Mouse (Mus musculus): ENCODE measurements at regions not wholly inside any gene's neighbourhood (a gene's known extent, or its start where the extent isn't known, plus 50 kb on each side); places are given as distances from the start of the nearest gene placed in this dataset.
A peak's percentile ranks its signal among the peaks of the same experiment; 100 is the strongest.

DNA sequence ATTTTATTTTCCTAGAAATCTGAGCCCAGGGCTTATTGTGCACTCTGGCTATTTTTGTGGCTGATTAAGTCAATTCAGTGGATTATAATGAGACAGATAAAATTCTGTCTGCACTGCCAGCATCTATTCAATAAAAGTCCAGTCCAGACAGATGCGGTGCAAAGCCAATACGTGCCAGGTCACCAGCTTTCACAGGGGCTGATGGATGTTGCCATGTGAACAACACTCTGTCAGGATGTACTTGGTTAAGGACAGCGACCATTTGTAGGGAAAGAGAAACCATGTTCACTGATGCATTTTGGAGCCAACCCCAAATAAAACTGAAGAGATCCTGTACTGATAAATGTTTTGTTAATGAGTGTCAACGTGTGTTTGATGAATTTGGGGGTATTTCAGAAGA is 285.0 kb upstream of the Gnpda2 start:
- DNase-seq (ENCODE audit: inconsistent age in 2 of 2, low spot score in 1 of 2) = no peak

DNA sequence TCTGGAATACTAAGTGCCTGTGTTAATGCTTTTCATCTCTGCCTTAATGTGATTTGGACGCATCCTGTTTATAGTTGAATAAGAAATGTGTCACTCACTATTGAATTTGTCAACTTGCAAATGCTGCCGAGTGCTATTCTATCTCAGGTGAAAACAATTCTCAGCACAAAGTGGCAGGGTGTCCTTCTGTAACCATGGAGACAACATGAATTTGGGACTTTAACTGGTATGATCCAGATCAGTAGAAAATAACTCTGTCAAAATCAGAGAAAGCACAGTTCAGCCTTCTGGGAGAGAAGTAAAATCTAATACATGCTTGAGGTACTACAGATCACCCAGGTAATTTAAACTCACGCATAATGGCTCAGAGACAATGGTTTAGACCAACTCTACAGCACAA is 270.9 kb upstream of the Gnpda2 start:
- no peak for DNase-seq (ENCODE audit: inconsistent age in 2 of 2, low spot score in 1 of 2)

DNA sequence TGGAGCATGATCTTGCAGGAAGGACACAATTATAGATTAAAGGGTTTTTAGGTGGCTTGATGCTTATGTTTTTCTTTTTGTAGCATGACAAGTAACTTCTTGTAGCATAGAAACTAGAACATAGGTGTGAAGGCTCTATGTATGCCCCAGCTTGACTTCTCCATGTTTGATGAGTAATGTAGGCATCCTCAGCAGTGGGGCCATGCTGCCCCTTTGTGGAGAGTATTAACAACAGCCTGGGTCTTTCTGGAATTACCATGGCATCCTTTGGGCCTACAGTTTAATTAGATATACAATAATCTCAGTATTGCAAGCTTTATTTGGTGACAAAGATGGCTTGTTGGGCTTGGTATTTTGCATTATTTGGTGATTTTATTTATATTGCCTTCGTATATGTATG is 252.7 kb upstream of the Gnpda2 start:
- peak in 1 of 2 experiments; percentile 34 for DNase-seq (ENCODE audit: inconsistent age in 2 of 2, low spot score in 1 of 2)

DNA sequence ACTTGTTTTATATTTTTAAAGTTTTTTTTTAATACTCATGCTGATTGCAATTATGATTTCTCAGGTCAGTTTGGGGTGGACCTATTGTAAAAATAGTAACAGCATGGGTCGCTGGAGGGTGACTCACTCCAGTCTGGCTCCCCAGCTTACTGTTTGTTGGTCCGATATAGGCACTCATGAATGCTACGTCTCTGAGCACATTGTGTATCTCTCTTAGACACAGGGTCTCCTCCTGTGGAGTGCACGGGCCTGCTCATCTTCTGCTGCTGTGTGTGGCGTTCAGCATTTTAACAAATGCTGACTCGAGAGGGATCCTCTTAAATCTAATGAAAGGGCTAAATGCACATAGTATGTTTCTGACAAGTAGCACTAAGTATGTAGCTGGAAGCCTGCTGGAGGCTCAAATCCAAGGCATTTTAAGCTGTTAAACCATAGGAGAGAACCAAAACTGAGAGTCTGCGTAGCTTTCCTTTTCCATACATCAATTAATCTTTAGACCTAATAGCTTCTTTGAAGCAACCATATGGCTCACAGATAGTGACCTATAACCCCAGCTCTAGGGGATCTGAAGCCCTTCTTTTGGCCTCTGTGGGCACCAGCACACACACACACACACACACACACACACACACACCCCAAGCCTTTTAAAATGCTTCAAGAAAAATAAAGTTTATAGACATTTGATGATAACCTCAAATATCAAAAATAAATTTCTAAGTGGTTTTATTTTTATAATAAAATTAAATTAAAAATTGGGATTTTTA is 246.0 kb upstream of the Gnpda2 start:
- DNase-seq (ENCODE audit: inconsistent age in 2 of 2, low spot score in 1 of 2) = no peak

DNA sequence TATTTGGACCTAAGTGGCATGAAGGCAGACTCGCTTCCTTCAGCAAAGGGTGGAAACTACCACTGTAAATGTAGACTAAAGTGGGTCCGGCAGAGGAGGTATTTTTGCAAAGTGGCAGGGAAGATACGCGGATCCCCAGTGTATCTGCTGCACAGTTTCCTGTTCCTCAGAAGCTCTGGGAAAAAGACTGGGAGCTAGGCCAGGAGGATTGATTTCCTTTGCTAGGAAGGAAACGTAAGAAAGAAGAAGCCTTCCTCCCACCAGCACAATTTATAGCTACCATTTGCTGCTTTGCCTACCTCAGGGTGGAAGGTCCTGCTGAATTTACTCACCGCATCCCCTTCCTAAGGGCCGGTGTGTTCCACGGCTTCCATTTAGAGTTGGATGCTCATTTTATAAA is 244.2 kb upstream of the Gnpda2 start:
- DNase-seq (ENCODE audit: inconsistent age in 2 of 2, low spot score in 1 of 2) = no peak

DNA sequence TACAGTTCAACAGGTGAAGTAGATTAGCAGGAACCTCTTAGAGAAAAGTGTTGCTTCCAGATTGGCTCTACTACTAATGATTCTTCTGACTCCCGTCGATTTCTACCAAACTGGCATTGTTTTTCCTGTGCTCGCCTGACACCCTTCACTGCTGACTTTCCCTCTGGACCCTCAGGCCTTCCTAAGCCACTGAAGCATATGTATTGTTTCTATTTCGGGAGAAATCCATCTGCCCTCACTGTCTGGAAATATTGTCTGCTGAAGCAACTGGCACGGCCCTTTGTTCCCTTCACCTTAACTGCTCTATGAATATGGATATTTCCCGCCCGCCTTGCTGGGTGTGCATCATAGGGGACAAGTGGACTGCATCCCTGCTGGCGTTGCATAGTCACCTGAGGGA is 243.0 kb upstream of the Gnpda2 start:
- DNase-seq (ENCODE audit: inconsistent age in 2 of 2, low spot score in 1 of 2) = no peak

DNA sequence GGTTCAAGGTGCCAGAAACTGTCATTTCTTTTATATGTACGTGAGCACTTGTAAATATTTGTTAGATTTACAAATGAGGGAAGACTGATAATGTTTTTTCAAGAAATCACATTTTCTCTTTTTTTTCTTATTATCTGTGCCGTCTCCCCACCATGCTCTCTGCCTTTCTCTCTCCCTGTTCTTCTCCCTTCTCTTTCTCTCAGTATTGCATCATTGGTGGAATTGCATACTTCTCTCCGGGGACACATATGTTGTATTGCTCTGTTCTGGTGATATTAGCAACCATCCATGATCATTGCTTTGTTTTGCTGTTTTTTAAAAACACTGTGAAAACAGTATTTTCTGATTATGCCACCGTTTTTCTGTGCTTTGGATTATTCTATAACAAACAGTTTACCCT is 225.6 kb upstream of the Gnpda2 start:
- no peak for DNase-seq (ENCODE audit: inconsistent age in 2 of 2, low spot score in 1 of 2)

DNA sequence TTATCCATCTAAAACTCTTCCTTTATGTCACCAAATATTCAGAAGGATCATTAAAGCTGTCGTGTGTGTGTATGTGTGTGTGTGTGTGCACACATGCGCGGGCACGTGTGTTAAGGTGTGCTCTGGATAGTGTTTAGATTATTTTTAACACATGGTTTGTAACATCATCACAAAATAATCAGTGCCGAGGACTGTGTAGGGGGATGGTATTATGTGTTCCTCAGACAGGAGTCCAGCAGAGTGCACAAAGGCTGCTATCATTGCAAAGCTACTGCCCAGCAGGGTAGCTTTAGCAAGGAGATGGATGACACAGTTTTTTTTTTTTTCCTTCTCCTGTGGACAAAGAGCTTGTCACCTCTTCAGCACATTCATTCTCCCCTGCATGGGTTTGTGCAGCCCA is 224.9 kb upstream of the Gnpda2 start:
- DNase-seq (ENCODE audit: inconsistent age in 2 of 2, low spot score in 1 of 2) = no peak

DNA sequence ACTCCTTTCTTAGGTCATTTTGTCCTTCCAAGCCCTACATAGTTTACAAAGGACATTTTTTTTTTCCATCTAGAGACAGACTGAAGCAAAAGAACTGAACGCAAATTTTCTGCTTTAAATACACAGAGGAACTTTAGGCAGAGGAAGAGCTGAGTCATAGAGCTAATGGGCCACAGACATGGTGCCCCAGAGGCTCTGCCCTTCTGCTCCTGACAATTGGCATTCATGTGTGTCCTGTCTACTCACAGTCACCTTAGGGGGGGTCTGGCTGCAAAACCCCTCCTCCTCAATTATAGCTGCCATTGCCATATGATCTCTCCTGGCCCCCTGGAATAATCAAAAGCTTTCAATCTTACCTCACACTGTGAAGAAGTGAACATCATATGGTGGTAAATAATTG is 223.2 kb upstream of the Gnpda2 start:
- DNase-seq (ENCODE audit: inconsistent age in 2 of 2, low spot score in 1 of 2) = no peak

DNA sequence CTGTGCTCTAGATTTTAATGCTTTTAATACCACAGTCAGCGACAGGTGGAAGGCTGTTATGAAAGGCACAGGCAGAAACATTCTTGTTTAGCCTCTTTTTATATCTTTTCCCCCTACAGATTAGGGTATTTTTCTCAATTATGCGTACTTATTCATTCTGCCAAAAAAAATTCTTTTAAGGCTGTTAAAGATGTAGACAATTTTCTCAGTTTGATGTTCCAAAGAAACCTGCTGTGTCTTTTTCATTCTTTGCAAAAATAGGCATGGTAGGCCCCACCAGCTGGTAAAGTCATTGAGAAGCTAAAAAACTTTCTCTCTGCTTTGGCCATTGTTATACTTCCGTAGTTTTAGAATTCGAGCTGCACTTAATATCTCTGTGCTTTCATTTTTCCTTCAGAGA is 210.5 kb upstream of the Gnpda2 start:
- DNase-seq (ENCODE audit: inconsistent age in 2 of 2, low spot score in 1 of 2) = no peak

DNA sequence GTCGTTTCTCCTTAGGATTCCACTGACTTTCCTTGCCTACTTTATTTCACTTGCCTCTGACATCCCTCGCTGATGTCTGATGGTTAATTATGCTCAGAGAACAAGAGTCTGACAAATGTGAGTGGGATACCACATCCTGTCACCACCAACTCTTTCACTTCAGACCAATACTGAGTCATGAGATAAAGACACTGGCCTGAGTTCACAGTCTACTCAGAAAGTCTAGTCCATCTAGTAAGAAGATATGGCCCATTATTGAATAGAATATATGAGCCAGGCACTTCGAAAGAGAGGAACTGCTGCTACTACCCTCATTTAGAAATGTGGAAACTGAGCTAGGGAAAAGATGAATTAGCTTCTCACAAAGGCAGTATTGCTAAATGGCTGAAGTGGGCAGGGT is 210.0 kb upstream of the Gnpda2 start:
- no peak for DNase-seq (ENCODE audit: inconsistent age in 2 of 2, low spot score in 1 of 2)

DNA sequence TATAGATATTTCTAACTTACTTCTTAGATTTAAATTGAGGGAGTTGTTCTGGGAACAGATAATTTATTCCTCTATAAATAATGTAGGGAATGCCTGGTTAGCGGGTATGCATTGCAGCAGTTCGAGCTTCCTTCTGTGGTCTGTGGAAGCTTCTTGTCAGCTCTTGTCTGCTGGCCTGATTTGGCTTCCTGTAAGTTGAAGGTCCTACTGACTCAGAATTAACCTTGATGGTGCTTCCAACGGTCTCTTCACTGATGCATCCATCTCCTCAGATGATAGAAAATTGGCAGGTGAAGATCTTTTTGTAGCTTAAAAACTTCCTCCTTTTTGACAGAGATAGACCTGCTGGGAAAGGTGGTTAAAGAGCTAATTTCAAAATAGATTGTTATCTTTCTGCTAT is 203.2 kb upstream of the Gnpda2 start:
- peak; percentile 14 to 82 for DNase-seq (ENCODE audit: inconsistent age in 2 of 2, low spot score in 1 of 2)

DNA sequence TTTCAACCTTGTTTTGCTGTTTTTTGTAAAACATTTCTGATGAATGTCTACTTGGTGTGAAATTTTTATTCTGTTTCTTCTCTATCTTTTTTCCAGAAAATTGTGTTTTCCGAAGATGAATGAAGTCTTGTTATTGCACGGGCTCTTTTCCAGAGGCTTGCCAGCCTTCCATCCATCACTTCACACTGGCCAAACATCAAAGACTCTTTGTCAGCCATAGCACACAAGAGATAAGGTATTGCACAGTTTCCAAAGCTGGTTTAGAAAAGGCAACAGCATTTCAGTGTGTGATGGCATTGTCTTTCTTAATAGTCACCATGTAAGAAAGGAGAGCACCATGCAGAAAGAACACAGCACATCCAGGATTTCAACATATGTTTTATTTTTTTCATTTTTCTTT is 202.5 kb upstream of the Gnpda2 start:
- DNase-seq (ENCODE audit: inconsistent age in 2 of 2, low spot score in 1 of 2) = peak; percentile 49 to 87

DNA sequence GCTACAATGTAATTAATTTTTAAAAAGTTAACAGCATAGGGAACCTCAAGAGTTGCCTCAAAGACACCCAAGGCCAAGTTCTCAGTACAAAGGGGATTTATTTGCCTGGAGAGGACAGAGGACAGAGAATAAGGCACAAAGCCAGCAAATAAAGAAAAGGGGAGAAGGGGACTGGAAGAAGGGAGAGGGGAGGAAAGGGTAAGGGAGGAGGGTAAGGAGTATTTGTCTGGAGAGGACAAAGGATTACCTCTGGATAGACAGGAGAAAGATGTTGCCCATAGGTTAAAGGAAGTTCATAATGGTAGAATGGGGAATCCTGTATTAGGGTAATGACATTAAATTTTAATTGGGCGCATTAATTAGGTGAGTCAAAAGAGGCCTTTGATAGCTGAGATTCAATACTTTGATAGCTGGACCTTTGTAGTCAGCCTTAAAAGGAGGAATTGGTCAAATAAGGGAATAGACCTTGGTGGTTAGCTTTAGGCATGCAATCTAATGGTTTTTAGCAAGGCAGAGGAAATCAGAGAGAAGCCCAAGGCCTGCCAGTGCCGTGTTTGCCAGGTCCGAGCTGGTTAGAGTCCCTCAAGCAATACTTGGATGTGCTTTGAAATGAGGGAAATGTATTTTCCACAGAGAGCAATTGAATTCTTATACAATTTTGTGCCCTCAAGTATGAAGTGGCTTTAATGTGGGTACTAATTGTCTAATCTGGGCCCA is 164.8 kb upstream of the Gnpda2 start:
- peak in 1 of 2 experiments; percentile 70 for DNase-seq (ENCODE audit: inconsistent age in 2 of 2, low spot score in 1 of 2)

DNA sequence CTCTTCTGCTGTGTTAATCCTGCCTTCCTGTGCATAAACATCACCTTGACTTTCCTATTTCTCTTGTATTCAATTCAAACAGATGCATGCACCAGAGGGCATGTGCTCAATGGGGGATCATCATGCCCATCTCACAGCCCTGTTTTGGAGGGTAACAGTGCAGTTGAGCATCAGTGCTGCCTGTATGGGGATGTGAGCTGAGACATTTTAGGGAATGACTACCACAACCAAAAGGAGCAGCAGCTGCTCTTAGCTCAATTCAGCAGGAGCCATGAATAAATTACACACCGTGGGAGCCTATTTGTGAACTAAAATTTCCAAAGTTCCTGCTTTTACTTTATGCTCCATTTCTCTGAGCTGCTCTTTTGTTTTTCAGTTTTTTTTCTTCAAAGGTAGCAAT is 164.2 kb upstream of the Gnpda2 start:
- DNase-seq (ENCODE audit: inconsistent age in 2 of 2, low spot score in 1 of 2) = no peak

DNA sequence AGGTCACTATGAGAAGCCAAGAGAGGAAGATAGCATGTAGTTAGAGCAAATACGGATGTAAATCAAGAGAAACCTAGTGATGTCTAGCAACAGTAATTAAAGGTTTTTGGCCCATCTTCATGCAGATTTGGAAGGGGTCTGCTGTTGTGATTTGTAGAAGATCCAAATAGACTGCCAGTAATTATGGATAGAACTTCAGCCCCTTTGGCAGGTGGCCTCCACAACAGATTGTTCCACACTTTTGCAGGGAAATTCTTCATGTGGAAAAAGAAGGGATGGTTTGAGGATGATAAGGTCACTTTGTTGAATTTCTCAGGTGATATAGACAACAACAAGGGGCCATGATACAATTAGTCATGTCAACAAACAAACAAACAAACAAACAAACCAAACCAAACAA is 148.4 kb upstream of the Gnpda2 start:
- no peak for DNase-seq (ENCODE audit: inconsistent age in 2 of 2, low spot score in 1 of 2)

DNA sequence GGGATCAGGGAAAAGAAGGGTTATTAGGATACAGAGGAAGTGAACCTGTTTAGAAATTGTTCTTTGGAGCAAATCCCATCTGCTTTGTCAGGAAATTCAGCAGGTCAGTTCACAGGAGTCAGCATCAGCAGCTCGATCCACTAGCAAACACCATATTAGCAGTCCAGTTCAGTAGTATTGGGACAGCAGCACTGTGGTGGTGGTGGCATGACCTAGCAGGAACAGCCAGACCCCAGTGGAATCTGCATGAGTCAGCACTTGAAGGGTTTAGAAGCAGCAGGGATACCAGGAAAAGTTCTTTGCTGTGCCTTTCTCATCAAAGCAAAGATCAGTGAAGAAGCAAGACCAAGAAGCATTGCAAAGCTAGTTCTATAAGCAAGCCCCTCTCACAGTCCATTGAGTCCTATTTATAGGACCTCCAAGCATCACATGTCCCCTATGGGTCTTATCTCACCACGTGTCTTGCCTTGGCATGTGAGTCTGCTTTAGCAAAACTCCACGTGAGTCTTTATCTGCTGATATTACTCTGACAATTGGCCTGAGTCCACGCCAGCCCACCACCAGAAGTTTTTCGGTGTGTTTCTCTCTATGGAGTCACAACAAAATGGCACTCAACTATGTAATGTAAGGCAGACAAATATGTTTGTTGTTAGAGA is 129.3 kb upstream of the Gnpda2 start:
- DNase-seq (ENCODE audit: inconsistent age in 2 of 2, low spot score in 1 of 2) = no peak

DNA sequence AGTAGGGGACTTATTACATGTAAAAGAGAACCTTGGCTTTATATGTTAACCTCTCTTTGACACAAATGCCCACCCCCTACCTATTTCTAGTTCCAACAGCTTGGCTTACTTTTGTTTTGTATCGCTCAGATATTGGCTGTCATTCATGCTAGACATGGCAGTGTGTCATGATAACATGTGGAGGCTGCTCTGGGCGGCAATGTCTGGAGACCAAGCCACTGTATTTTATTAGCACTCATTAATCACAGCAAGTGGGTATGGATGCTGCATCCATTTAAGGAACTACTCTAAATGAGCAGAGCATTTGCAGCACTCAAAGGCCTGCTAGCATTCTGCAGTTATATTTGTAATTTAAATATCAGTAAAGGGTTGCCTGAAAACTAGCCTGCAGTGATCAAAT is 123.9 kb upstream of the Gnpda2 start:
- DNase-seq (ENCODE audit: inconsistent age in 2 of 2, low spot score in 1 of 2) = no peak

DNA sequence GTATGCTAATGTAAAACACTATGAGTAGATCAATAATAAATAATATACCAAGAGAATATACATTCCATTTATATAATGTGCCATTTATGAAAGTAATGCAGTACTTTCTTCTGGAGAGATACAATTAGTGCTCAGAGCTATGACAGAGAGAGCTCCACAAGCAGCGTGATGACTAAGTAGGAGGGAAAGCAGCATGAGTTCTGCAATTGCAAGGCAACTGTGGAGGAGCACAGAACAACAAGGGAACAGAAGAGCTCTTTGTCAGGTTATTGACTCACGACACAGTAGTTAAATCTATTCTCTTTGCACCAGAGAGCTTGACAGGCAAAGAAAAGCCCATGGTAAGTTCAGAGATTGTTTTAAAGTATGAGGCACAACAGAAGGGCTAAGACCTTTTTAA is 115.0 kb upstream of the Gnpda2 start:
- no peak for DNase-seq (ENCODE audit: inconsistent age in 2 of 2, low spot score in 1 of 2)

DNA sequence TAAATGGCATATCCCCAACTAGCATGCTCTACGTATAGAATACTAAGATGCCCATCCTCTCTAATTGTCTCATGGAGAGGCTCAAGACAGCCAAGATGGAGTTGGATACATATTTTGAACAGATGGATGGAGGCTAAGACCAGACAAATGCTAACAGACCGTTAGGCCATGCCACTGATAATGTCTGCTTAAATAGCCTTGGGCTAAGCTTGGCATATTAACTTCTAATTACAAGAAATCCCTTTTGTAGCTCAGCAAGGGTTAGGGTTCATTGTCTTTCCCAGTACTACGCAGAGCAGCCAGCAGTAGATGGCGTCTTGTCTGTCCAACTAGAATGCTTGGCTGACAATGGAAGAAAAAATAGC is 113.0 kb upstream of the Gnpda2 start:
- no peak for DNase-seq (ENCODE audit: inconsistent age in 2 of 2, low spot score in 1 of 2)

DNA sequence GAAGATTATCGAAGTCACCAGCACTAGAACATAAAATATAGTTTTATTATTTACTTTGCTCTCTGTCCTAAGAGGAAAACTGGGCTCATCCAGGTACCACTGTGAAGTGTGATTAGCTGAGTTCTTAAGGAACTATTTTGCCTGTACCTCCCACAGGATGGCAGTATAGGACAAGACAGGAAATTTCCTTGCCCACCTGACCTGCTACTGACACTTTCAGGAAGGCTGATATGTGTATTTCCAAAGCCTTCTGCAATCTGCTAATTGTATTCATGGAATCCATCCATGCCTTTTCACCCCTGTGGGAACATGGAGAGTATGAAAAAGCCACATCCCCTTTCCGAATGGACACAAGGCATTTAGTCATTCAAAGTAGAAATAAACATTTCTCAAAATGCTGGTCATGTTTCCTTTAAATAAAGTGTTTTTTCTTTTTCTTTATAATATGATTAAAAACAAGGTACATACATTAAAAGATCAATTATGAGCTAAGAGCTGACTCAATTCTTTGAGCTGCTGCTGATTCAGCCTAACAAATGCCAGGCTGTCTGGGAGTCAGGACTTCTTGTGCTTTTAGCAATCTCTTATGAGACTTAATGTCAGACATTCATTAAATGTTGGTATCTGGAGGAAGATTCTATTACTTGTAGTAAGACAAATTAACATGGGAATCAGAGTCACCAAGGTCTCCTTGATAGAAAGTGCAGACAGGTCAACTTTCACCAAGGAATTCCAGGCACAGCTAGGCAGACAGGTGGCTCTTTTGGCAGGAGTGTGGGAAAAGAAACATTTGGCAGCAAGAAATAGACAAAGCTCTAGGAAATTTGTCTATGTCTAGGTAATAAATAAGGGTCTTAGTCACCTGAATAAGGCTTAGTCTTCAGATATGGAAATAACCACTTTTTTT is 112.4 kb upstream of the Gnpda2 start:
- peak; percentile 5 to 70 for DNase-seq (ENCODE audit: inconsistent age in 2 of 2, low spot score in 1 of 2)

Data from adrenal gland, adult (tissue).